27 mouse cellular contexts compared by ENCODE assay signal in genomic region chr14:77840574-77840973, GRCm38 (mm10).
"Had no signal": no experiment of that assay in that cellular context is flagged by ENCODE, and none has a peak within 500 bp of the region (broad histone marks: within the 10 kb centered on the region; RNA-seq: fewer than 3 reads in every experiment).

No protein-coding gene starts in this region.

- H3K27ac ChIP-seq: limb, embryonic 10.5 days; limb, embryonic 12.5 days; limb, embryonic 13.5 days; limb, embryonic 15.5 days; liver, embryonic 12.5 days; liver, embryonic 13.5 days; liver, embryonic 14.5 days; liver, embryonic 15.5 days; lung, embryonic 15.5 days; macrophage; midbrain, embryonic 10.5 days; midbrain, embryonic 12.5 days; midbrain, embryonic 13.5 days; midbrain, embryonic 15.5 days; neural tube, embryonic 12.5 days; neural tube, embryonic 13.5 days had no signal

- H3K4me3 ChIP-seq: limb, embryonic 10.5 days; limb, embryonic 12.5 days; limb, embryonic 13.5 days; limb, embryonic 15.5 days; liver, embryonic 12.5 days; liver, embryonic 13.5 days; liver, embryonic 15.5 days; lung, embryonic 15.5 days; megakaryocyte, embryonic 14.5 days; midbrain, embryonic 10.5 days; midbrain, embryonic 12.5 days; midbrain, embryonic 13.5 days; midbrain, embryonic 15.5 days; myocyte; neural tube, embryonic 12.5 days; neural tube, embryonic 13.5 days had no signal

- H3K4me1 ChIP-seq: limb, embryonic 12.5 days; limb, embryonic 13.5 days; limb, embryonic 15.5 days; liver, embryonic 12.5 days; liver, embryonic 13.5 days; liver, embryonic 15.5 days; lung, embryonic 15.5 days; midbrain, embryonic 10.5 days; midbrain, embryonic 12.5 days; midbrain, embryonic 13.5 days; midbrain, embryonic 15.5 days; neural tube, embryonic 12.5 days; neural tube, embryonic 13.5 days had no signal

- DNase-seq: left cerebral cortex, postnatal 4 days; liver; liver, embryonic 13.5 days; liver, postnatal 0 days; lung, adult 18-20 months; lung, adult 2 months; lung, postnatal 10 days; lung, postnatal 14 days; lung, postnatal 36 days; lung, postnatal 4 days had no signal
